Mouse (Mus musculus) T-cell, adult 2 months (primary cell): ENCODE data around the gene Ube2l6.

Source experiments
- DNase-seq: peaks from one replicate; pipeline ENCODE4 v3.0.0; 2022; ENCODE audit warnings: low spot score

Ube2l6 gene

DNA sequence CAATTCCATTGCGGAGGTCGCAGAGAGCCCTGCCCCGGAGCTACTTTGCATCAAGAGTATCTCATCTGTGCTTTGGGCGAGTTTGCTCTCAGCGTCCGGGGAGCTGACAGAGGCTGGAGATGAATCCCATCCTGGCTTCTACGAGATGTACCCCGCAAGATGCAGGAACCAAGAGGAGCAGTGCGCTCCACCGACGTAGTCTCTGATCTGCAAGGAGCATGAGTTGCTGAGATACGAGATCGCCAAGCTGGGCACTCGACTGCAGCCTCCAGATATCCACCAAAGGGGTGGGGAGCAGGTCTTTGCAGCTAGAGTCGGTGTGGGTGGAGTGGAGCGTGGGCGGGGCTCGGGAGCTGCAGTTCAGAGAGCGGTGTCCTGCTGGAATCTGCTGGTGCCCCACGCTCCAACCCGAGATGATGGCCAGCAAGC is at the start of gene Ube2l6:
Ube2l6 (plus strand) TSS at position 336 of the 429 bp plus-strand sequence.
- DNase-seq, result peak; percentile 28

GRCm38 (mm10) chr2:84750115-84750514 is 48.5 kb upstream of the Ube2l6 start:
- no peak for DNase-seq

DNA sequence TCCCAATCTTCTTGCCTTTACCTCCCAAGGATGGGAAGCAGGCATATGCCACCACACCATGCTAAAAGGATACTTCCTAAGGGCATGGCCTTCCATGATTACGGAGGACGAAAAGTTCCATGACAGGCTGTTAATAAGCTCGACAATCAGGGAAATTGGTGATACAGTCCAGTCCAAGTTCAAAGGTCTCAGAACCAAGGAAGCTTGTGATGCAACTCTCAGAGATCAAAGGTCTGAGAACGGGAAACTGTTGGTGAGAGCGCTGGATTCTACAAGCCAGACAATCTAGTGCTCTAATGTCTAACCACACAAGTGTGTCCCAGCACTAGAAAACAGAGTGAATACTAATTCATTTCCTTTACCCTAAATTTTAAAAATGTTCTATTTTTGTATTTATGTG is 42.4 kb upstream of the Ube2l6 start:
- no peak for DNase-seq

DNA sequence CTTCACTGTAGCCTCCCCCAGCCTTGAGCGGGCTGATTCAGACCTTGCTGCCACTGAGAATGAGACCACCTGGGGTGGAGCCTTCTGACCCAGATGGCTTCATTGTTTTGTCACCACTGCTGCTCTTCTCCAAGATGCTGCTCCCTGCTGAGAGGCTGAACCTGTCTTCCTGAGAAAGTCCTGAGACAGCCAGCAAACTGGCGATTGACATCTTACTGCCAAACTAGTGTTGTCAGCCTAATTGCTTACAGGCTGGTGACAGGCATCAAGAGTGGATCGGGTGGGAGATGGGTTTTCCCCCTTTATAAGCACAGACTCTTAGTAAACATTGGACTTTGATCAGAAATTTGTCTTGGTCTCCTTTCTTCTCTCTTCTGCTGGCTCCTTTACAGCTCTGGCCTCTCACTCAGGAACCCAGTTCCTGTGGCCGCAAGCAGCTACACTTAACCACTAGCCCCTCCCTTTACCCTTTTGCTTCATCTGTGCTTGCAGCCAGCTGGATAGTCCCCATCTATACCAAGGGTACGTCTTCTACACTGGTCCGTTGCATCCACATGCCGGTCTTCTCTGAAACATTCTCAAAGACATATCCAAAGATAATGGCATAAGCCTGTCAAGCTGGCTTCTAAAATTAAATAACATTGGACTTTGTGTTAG is 41.5 kb upstream of the Ube2l6 start:
- DNase-seq, result no peak

DNA sequence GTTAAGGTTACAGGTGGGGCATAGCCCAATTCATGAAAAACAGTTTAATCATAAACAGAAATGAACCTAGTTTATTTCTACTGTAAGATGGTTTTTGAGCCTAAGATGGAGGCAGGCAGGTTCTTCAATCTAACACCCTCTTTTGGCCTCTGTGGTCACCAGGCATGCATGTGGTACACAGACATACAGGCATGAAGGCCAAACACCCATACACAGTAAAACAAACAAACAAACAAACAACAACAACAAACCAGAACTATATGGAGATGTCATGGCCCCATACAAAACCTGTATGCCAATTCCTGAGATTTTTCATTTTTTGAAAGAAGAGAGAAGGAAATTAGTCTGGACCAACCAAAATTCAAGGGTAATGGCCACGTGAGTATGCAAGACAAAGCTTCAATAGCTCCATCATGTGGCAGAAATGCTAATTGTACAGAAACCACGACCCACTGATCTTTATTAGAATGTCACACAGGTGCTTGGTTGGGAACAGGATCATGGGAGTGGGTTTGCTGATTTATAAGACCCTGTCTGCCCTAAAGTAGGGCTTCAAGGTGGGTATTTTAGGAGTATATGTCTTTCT is 40.0 kb upstream of the Ube2l6 start:
- DNase-seq, result no peak

DNA sequence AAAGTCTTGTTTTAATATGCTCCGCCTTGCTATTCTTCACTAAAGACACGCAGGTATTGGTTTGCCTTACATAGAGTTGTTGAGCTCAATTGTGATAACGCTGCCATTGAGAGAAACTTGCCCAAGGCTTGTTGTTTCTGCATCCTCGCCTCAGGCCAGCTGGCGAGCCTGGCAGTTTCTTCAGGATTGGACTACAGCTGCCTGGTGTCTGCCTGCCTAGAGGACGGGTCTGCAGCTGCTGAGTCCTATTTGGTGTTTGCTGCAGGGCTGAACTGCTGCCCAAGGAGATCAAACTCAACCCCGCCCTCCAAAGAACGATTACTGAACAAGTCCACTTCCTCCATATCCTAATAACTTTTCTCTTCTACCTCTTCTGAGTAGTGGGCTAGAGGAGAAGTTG is 37.9 kb upstream of the Ube2l6 start:
- DNase-seq, result no peak

DNA sequence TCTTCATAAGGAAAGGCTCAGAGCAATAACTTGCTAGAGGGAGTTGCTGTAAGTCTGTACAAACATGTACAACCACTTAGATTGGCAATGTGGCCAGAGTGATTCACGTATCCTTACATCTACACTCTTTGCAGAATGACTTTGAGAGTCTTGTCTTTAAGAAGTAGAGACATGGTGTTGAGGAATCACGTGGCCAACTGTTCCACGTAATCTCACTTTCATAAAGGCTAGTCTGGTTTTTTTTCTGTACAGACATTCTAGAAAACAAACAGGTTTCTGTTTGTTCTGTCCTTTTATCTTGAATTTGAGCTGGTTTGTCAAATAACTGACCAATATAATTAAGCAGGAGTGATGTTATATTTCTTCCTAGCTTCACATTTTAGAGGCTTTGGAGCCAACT is 37.3 kb upstream of the Ube2l6 start:
- no peak for DNase-seq

DNA sequence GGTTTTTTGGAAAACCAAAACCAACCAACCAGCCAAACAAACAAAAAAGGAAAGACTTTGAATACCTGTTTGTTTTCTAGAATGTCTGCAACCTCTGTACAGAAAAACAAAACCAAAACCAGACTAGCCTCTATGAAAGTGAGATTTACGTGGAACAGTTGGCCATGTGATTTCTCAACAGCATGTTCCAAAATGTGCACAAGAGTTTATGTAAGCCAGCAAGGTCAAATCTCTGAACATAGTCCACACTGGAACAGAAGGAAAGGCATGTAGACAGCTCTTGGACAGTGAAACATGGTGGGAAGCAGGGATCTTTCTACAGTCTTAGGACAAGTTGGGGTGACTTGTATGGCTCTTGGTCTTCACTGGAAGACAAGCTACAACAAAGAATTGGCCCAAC is 36.8 kb upstream of the Ube2l6 start:
- DNase-seq, result no peak

GRCm38 (mm10) chr2:84762295-84762694 is 36.3 kb upstream of the Ube2l6 start:
- no peak for DNase-seq

DNA sequence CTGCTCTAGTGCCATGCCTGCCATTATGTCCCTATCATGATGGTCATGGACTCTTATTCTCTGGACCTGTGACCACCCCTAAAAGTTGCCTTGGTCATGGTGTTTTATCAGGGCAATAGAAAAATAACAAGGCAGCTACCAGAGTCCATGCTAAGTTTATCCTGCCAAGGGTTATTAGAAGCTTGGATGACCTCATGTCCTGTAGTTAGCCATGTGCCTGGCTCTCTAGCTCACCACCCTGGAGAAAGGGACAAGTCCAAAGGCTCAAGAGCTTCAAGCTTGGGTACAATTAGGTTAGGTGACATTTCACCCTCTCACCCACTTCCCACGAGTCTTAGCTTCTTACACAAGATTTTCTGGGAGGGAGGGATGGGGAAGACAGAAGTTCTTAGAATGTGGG is 35.8 kb upstream of the Ube2l6 start:
- no peak for DNase-seq

GRCm38 (mm10) chr2:84770501-84770900 is 28.1 kb upstream of the Ube2l6 start:
- DNase-seq, result no peak

- no peak for DNase-seq
Measured at GRCm38 (mm10) chr2:84772454-84772853, 26.2 kb upstream of the Ube2l6 start.

GRCm38 (mm10) chr2:84773195-84773594 is 25.4 kb upstream of the Ube2l6 start:
- no peak for DNase-seq

GRCm38 (mm10) chr2:84774751-84775150 is 23.9 kb upstream of the Ube2l6 start:
- no peak for DNase-seq

GRCm38 (mm10) chr2:84775241-84775640 is 23.4 kb upstream of the Ube2l6 start, which contains the start of gene Serping1:
Serping1 (minus strand) TSS chr2:84775444.
- DNase-seq, result no peak

DNA sequence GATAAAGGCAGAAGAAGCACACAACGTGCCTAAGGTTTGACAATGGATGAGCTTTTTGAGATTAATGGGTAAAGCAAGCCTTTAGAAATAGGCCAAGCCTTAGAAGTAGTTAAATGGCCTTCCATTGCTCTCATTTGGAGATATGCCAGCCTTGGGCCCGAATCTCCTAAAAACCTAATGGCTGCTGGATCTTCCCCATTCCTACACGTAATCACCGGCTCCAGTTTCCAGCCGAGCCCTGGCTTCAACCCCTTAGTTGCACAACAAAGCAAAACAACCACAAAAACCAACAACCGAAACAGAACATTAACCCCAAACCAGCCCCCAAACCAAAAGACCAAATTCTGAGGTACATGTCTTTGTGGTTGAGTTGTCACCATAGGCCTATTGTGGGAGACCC is 23.0 kb upstream of the Ube2l6 start:
- DNase-seq, result no peak

DNA sequence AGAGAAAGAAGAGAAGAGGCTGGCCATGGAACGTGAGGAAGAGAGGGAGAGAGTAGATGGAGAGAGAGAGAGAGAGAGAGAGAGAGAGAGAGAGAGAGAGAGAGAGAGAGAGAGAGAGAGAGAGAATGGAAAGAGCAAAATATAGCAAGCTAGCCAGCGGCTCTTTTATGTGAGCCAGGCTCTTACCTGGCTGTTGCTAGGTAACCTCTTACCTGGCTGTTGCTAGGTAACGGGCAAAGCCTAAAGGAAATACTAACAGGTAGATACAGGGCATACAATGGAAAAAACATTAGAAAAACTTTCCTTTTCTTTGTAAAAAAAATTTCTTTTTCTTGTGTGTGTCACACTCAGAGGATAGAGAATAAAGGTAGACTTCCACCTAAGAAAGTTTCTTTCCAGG is 20.9 kb upstream of the Ube2l6 start:
- no peak for DNase-seq

GRCm38 (mm10) chr2:84779210-84779609 is 19.4 kb upstream of the Ube2l6 start:
- peak; percentile 87 for DNase-seq

GRCm38 (mm10) chr2:84783315-84783714 is 15.3 kb upstream of the Ube2l6 start:
- no peak for DNase-seq

DNA sequence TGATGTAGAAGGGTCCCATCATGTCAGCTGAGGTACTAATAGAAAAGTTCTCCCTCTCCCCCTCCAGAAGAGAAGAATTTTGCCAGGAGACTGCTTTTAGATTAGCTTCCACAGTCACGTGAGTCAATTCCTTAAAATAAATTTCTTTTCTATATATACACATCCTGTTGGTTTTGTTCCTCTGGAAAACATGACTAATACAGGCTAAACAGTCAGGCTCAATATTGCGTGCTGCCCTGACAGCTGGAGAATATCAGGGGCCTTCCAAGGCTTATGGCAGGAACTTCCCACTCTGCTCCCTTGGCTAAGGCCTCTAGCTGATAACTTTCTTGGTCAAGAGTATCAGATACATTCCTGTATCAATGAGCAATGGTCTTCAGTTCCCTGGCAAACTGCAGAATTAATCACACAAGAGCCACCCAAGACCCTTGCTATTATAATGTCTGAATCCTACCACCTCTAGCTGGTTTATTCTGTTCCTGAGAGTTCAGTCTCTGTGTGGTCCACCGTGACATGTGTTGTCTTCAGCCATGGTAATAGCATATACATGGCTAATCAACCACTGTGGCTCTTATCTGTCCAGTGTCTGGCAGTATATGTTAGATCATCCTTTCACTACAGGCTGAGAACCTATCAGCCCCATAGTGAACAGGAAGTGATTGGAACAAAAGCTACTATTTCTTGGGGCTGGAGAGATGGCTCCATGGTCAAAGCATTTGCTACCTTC is 14.6 kb upstream of the Ube2l6 start:
- no peak for DNase-seq

DNA sequence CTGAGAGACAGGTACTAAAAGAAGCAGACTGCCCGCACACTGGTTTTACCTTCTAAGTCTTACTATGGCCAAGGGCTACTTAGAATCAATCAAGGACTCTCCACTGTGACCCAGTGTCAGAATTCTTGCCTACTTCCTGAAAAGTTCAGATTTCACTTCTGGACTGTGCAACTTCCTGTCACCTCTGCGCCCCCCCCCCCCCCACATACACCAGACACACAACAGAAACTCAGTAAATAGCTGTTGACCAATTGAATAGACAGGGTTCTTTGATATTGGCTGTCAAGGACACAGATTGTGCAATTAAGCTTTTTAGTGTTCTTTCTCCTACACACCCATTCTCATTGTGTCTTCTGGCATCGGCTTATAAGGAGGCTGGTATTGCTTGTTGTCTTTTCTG is 10.3 kb upstream of the Ube2l6 start:
- DNase-seq, result no peak

GRCm38 (mm10) chr2:84790418-84790817 is 8.2 kb upstream of the Ube2l6 start:
- no peak for DNase-seq

GRCm38 (mm10) chr2:84792516-84792915 is 6.1 kb upstream of the Ube2l6 start:
- no peak for DNase-seq
